Mouse (Mus musculus) left cerebral cortex, postnatal 25 days (tissue): ENCODE measurements at regions not wholly inside any gene's neighbourhood (a gene's known extent, or its start where the extent isn't known, plus 50 kb on each side); places are given as distances from the start of the nearest gene placed in this dataset.

Experiments
- DNase-seq, 2 experiments: peaks; one replicate each; pipeline ENCODE4 v3.0.0; 2022; ENCODE audit warnings: low spot score in 2 of 2, mixed read lengths in 1 of 2
- intact Hi-C: fragments of 180-260 bp; cut with DNase I; formaldehyde crosslinking; loops from one replicate; pipeline ENCODE4 v1.15.1; 2025

GRCm38 (mm10) chr10:61034056-61034455 is 55.1 kb upstream of the Pcbd1 start:
- intact Hi-C loops, result no loop called here
- no peak for DNase-seq

- no peak for DNase-seq
- intact Hi-C loops, result no loop called here
Observed at GRCm38 (mm10) chr10:61028598-61028997, 60.5 kb upstream of the Pcbd1 start.

DNA sequence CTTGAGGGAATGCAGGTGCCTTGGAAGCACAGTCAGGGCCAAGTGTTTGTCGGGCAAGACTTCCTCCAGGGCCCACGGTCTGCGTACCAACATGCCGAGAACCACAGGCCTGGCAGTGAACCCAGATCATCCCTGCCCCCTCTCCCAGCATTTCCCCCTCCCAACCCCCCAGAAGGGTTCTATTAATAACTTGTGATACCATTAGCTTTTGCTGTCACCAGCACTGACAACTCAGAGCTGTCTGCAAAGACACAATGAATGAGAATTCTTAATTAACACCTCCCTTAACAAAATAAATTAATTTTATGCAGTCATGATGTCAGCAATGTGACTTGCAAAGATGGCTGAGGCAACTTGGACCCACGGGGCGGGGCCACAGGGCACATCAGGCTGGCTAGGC is 61.9 kb upstream of the Pcbd1 start:
- no peak for DNase-seq
- intact Hi-C loops, result no loop called here

- intact Hi-C loops, result no loop called here
Observed at GRCm38 (mm10) chr10:61025061-61025460, 64.1 kb upstream of the Pcbd1 start.

GRCm38 (mm10) chr10:61024166-61024565 is 65.0 kb upstream of the Pcbd1 start:
- intact Hi-C loops, result no loop called here

More at GRCm38 (mm10) chr10:61025061-61025460, 64.1 kb upstream of the Pcbd1 start:
- DNase-seq, result no peak

GRCm38 (mm10) chr10:61023431-61023830 is 65.7 kb upstream of the Pcbd1 start:
- DNase-seq, result no peak
- intact Hi-C loops, result no loop called here

More at GRCm38 (mm10) chr10:61024166-61024565, 65.0 kb upstream of the Pcbd1 start:
- no peak for DNase-seq

- DNase-seq, result peak; percentile 34 to 54
Observed at GRCm38 (mm10) chr10:61019566-61019965, 69.6 kb upstream of the Pcbd1 start.

GRCm38 (mm10) chr10:61012199-61012695 is 76.9 kb upstream of the Pcbd1 start:
- intact Hi-C loops, result no loop called here
- DNase-seq, result no peak

More at GRCm38 (mm10) chr10:61019566-61019965, 69.6 kb upstream of the Pcbd1 start:
- intact Hi-C loops, result no loop called here

DNA sequence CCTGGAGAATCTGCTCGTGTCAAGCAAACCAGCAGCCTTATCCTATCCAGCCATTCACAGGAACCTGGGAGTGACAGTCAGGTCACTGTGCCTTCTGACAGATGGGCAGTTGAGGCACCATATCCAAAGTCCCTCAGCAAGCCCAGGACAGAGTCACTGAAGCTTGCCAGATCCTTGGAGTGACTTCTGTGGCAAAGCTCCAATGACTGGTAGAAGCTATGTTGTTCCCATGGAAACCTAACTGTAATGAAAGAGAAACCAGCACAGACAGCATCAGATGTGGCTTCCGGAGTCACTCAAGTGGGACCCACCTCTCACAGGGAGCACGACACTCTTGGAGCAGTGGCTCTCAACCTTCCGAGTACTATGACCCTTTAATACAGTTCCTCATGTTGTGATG is 78.4 kb upstream of the Pcbd1 start:
- DNase-seq, result peak; percentile 9 to 20
- intact Hi-C loops, result no loop called here

DNA sequence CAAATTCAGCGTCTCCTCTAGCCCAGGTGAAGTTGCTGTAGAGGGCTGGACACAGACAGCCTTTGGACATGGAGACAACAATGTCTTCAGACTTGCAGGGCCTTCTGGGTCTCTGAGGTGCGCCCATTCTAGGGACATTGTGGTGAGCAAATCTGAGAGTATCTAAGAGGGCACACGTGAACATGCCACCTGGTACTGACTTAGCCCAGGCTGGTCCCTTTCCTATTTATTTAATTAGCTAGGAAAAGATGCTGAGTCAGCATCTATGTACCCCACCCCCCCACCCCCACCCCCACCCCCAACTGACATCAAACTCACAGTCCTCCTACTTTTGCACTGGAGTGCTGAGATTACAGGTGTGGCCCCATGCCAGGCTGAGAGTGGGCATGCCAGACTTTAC is 81.7 kb upstream of the Pcbd1 start:
- intact Hi-C loops, result no loop called here
- DNase-seq, result no peak

- DNase-seq, result peak; percentile 21 to 24
- intact Hi-C loops, result no loop called here
Observed at GRCm38 (mm10) chr10:61001745-61002160, 87.4 kb upstream of the Pcbd1 start.

DNA sequence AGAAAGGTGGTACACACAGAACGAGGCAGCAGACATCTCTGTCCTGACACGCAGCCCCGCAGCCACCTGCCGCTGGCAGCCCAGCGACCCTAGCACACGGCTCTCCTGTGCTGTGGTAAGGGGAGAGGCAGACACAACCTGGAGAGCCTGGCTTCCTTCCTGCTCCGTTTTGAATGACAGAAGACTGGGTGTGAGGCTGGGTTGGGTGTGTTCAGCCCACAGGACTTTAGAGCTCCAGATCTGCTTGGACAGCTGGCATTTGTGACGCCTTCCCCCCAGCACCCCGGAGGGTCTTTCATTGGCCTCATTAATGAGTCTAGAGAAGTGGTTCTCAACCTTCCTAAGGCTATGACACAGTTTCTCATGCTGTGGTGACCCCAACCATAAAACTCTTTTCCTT is 91.7 kb upstream of the Pcbd1 start:
- intact Hi-C loops, result no loop called here

DNA sequence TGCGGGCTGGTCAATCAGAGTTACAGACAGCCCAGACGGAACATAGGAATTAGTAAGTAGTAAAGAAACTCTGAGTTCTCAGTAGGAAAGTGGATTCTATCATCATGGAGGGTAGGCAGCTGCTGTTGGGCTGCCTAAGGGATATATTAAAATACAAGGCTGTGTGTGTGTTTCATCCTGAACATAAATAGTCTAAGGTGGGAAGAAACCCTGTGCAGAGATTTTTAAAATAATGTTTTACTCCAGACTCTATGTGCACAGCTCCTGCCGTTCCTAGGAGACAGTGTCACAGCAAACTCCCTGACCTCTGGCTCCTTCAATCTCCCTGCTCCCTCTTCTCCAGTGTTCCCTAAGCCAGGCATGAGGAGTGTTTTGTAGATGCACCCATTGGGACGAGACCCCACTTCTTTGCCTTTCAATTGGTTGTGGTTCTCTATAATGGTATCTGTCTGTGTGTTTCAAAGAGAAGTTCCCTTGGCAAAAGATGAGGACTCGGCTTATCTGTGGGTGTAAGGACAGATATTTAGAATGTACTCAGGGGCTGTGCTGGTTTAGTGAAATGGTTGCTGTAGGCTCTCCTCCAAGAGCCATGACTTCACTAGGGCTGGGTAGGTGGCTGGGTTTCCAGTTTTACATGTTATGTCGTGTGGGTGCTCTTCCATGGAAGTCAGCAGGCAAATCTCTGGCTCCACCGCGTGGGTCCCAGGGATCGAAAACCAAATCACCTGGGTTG is 93.1 kb upstream of the Pcbd1 start:
- peak; percentile 36 to 83 for DNase-seq
- intact Hi-C loops, result no loop called here

More for the DNA sequence above, 91.7 kb upstream of the Pcbd1 start:
- DNase-seq, result no peak

- intact Hi-C loops, result loop anchor here (5.0 kb wide), 1 partner anchor 148 kb away; no protein-coding TSS in a partner anchor
Observed at GRCm38 (mm10) chr10:60985109-60985576, 104.0 kb upstream of the Pcbd1 start.

GRCm38 (mm10) chr10:60981770-60982169 is 107.4 kb upstream of the Pcbd1 start:
- intact Hi-C loops, result no loop called here

More at GRCm38 (mm10) chr10:60985109-60985576, 104.0 kb upstream of the Pcbd1 start:
- peak in 1 of 2 experiments; percentile 15 for DNase-seq

GRCm38 (mm10) chr10:60973615-60974014 is 115.5 kb upstream of the Pcbd1 start:
- DNase-seq, result no peak
- intact Hi-C loops, result no loop called here

More at GRCm38 (mm10) chr10:60981770-60982169, 107.4 kb upstream of the Pcbd1 start:
- no peak for DNase-seq

DNA sequence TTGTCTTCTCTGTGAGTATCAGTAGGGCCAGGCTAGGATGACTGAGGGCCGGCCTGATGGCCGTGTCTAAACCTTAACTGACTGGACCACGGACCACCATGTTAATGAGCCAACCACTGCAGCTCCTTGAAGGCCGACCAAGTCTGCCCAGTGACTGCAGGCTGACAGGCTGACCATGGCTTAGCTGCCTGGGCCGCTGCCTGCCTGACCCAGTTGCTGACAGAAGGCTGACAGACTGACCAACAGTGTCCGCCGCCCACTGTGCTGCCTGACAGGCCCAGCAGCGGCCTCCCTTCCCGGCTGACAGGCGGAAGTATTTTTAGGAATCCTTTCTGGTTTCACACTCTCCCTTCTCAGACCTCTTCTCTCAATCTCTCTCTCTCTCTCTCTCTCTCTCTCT is 124.3 kb upstream of the Pcbd1 start:
- DNase-seq, result peak in 1 of 2 experiments; percentile 3
- intact Hi-C loops, result no loop called here

DNA sequence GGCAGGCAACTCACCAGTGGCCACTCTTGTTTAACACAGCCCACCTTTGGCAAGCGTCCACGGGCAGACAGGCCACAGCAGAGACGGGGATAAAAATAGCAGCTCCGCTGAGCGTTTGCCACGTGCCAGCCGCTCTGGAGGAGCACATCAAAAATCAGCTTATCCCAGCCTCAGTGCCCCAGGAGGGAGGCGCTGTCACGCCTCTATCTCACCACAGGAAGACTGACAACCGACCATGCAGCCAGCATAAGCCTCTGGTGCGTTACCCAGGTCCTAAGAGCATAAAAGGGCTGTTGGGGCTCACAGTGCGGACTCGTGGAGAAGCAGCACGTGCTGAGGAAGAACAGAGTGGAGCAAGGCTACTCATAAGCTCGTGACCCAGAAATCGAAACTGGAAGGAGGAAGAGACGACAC is 126.4 kb upstream of the Unc5b start:
- peak in 1 of 2 experiments; percentile 16 for DNase-seq

DNA sequence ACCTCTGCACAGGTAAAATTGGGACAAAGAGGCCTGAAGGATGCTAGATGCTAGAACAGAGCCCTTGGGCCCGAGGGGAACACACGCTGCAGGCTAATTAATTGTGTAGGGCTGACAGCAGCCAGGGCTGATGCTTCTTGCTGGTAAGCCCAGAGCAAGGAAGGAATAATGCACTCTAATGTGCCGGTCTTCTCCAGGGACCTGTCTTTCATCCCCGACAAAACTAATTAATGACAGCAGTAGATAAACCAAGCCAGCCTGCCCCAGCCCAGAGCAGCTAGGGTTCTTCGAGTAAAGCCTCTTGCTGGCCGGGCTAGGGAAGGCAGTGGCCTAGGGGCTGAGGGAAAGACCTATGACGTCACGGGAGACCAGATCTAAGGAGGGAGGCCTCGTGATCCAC is 124.1 kb upstream of the Unc5b start:
- no peak for DNase-seq
- intact Hi-C loops, result no loop called here

More for the DNA sequence above, 126.4 kb upstream of the Unc5b start:
- intact Hi-C loops, result no loop called here

GRCm38 (mm10) chr10:60952495-60952894 is 121.1 kb upstream of the Unc5b start:
- intact Hi-C loops, result no loop called here

More at GRCm38 (mm10) chr10:60952495-60952894, 121.1 kb upstream of the Unc5b start:
- DNase-seq, result no peak
